Mouse (Mus musculus) lung, embryonic 14.5 days (tissue): ENCODE results near the gene Szt2. TPM values are rescaled to one million over a fixed set of nuclear protein-coding genes. Genes with fewer than 3 reads are reported as not detected.

ENCODE experiments used
- ATAC-seq: fragments of 200-750 bp; cut with Nextera tagmentation; 2 replicates; pipeline ENCODE4 v1.8.0; 2017; ENCODE audit warnings: mild to moderate bottlenecking, moderate TSS enrichment, moderate library complexity; ENCODE audit not compliant: insufficient read depth
- DNase-seq: peaks from one replicate; pipeline ENCODE4 v3.0.0-alpha.2; 2015
- H3K27ac ChIP-seq: fragments of 300-500 bp; sonication (generic); 2 replicates; pipeline ENCODE4 v1.5.1; 2014; ENCODE audit warnings: low read depth, mild to moderate bottlenecking, moderate library complexity
- H3K27me3 ChIP-seq: fragments of 300-500 bp; sonication (generic); 2 replicates; pipeline ENCODE4 v1.6.1; 2014; ENCODE audit warnings: low read length, control low read depth; ENCODE audit not compliant: insufficient read depth
- H3K36me3 ChIP-seq: fragments of 300-500 bp; sonication (generic); 2 replicates; pipeline ENCODE4 v1.6.1; 2014; ENCODE audit warnings: control low read depth; ENCODE audit not compliant: insufficient read depth
- H3K4me1 ChIP-seq: fragments of 300-500 bp; sonication (generic); 2 replicates; pipeline ENCODE4 v1.6.1; 2014; ENCODE audit warnings: antibody characterized with exemption, control low read depth; ENCODE audit not compliant: insufficient read depth
- H3K4me2 ChIP-seq: fragments of 300-500 bp; sonication (generic); 2 replicates; pipeline ENCODE4 v1.6.1; 2014; ENCODE audit warnings: mild to moderate bottlenecking
- H3K4me3 ChIP-seq: fragments of 300-500 bp; sonication (generic); 2 replicates; pipeline ENCODE4 v1.5.1; 2014; ENCODE audit warnings: low read depth, low read length
- H3K9ac ChIP-seq: fragments of 300-500 bp; sonication (generic); 2 replicates; pipeline ENCODE4 v1.6.1; 2014
- H3K9me3 ChIP-seq: fragments of 300-500 bp; sonication (generic); 2 replicates; pipeline ENCODE4 v1.6.1; 2016; ENCODE audit warnings: low read depth, low read length, control low read depth
- CTCF ChIP-seq: IDR thresholded peaks from 2 replicates; pipeline ENCODE4 v1.5.1; 2016; ENCODE audit warnings: antibody characterized with exemption, low read depth
- WGBS: fragments of 180-500 bp; shearing (Covaris S2); extraction: QIAGEN DNeasy Blood & Tissue Kit; methylation state at CpG from one replicate; pipeline ENCODE4 v1.1.7; 2014; 5-methylcytosine and 5-hydroxymethylcytosine counted together
- polyA plus RNA-seq: library from polyadenylated mRNA; unstranded; fragments of >200 nt; fragmentation: Nextera tagmentation; extraction: Ambion mirVana; gene quantifications from 2 replicates; pipeline ENCODE4 v1.2.1, GENCODE M21; 2014

The Szt2 gene
- polyA plus RNA-seq, 1 experiment from 2014 or later = 11.7 TPM

GRCm38 (mm10) chr4:118410871-118411270 lies 1.8 kb upstream of the Szt2 start:
- Histone ChIP-seq H3K36me3 (peaks cover 51% of the 10 kb centered on the region), H3K4me3 (no peak overlapping the region), H3K4me1 (peaks cover 5% of the 10 kb centered on the region; the same call in 1 of the 2 replicates), H3K9me3 (no peaks in the 10 kb centered on the region), H3K27me3 (no peaks in the 10 kb centered on the region), H3K27ac (no peak overlapping the region), H3K9ac (no peak overlapping the region), H3K4me2 (no peak overlapping the region)
- ATAC-seq (no peak), DNase-seq (no peak)
- 90% methylated on average over 5 of the region's 5 CpGs for WGBS
- TF ChIP-seq CTCF = no peak

- ATAC-seq = no peak
These were observed 6.4 kb downstream of the Szt2 start for GRCm38 (mm10) chr4:118402701-118403100.

GRCm38 (mm10) chr4:118401918-118402317 lies 7.2 kb downstream of the Szt2 start:
- Histone ChIP-seq H3K4me2 (no peak overlapping the region), H3K27ac (no peak overlapping the region), H3K27me3 (no peaks in the 10 kb centered on the region), H3K4me3 (no peak overlapping the region), H3K9ac (no peak overlapping the region), H3K9me3 (no peaks in the 10 kb centered on the region), H3K36me3 (peaks cover 73% of the 10 kb centered on the region), H3K4me1 (no peaks in the 10 kb centered on the region)
- 83% methylated on average over 5 of the region's 5 CpGs for WGBS
- no peak for TF ChIP-seq CTCF
- DNase-seq (no peak), ATAC-seq (no peak)

More at GRCm38 (mm10) chr4:118402701-118403100, 6.4 kb downstream of the Szt2 start:
- no peaks in the 10 kb centered on the region for H3K27me3 ChIP-seq
- H3K9me3 ChIP-seq = no peaks in the 10 kb centered on the region
- no peak for TF ChIP-seq CTCF
- no peak overlapping the region for H3K27ac ChIP-seq
- WGBS = 91% methylated on average over 12 of the region's 12 CpGs
- no peaks in the 10 kb centered on the region for H3K4me1 ChIP-seq
- DNase-seq = no peak
- H3K9ac ChIP-seq = no peak overlapping the region
- H3K4me2 ChIP-seq = no peak overlapping the region
- no peak overlapping the region for H3K4me3 ChIP-seq
- peaks cover 65% of the 10 kb centered on the region for H3K36me3 ChIP-seq

- Histone ChIP-seq H3K9me3 (no peaks in the 10 kb centered on the region), H3K9ac (no peak overlapping the region), H3K27ac (no peak overlapping the region), H3K4me1 (no peaks in the 10 kb centered on the region), H3K4me3 (no peak overlapping the region), H3K36me3 (peaks cover 78% of the 10 kb centered on the region), H3K4me2 (no peak overlapping the region), H3K27me3 (no peaks in the 10 kb centered on the region)
- DNase-seq (no peak), ATAC-seq (no peak)
- 89% methylated on average over 3 of the region's 3 CpGs for WGBS
- no peak for TF ChIP-seq CTCF
These were observed 7.7 kb downstream of the Szt2 start for GRCm38 (mm10) chr4:118401421-118401820.

GRCm38 (mm10) chr4:118398400-118398799 lies 10.7 kb downstream of the Szt2 start:
- peaks cover 79% of the 10 kb centered on the region for H3K36me3 ChIP-seq
- no peak for ATAC-seq
- H3K9me3 ChIP-seq = no peaks in the 10 kb centered on the region
- no peak overlapping the region for H3K4me2 ChIP-seq
- no peaks in the 10 kb centered on the region for H3K27me3 ChIP-seq
- no peak for TF ChIP-seq CTCF
- no peak overlapping the region for H3K9ac ChIP-seq
- 85% methylated on average over 6 of the region's 6 CpGs for WGBS
- DNase-seq = no peak
- no peak overlapping the region for H3K27ac ChIP-seq
- no peaks in the 10 kb centered on the region for H3K4me1 ChIP-seq
- H3K4me3 ChIP-seq = no peak overlapping the region

GRCm38 (mm10) chr4:118396433-118396832 lies 12.6 kb downstream of the Szt2 start:
- no peaks in the 10 kb centered on the region for H3K4me1 ChIP-seq
- no peaks in the 10 kb centered on the region for H3K27me3 ChIP-seq
- H3K4me2 ChIP-seq = no peak overlapping the region
- no peak for TF ChIP-seq CTCF
- H3K27ac ChIP-seq = no peak overlapping the region
- H3K9me3 ChIP-seq = no peaks in the 10 kb centered on the region
- 74% methylated on average over 3 of the region's 3 CpGs for WGBS
- H3K9ac ChIP-seq = no peak overlapping the region
- H3K36me3 ChIP-seq = peaks cover 79% of the 10 kb centered on the region
- no peak overlapping the region for H3K4me3 ChIP-seq
- DNase-seq = no peak
- no peak for ATAC-seq

- H3K4me3 ChIP-seq = no peak overlapping the region
- DNase-seq (peak; percentile 34), ATAC-seq (no peak)
- no peaks in the 10 kb centered on the region for H3K9me3 ChIP-seq
- H3K36me3 ChIP-seq = peaks cover 79% of the 10 kb centered on the region
- H3K4me1 ChIP-seq = no peaks in the 10 kb centered on the region
- 58% methylated on average over 4 of the region's 4 CpGs for WGBS
- TF ChIP-seq CTCF = no peak
- H3K4me2 ChIP-seq = no peak overlapping the region
- H3K9ac ChIP-seq = no peak overlapping the region
- H3K27ac ChIP-seq = 0 out of 2 replicates have a peak overlapping the region, but pooled peaks have one; percentile 25
- no peaks in the 10 kb centered on the region for H3K27me3 ChIP-seq
These were observed 13.8 kb downstream of the Szt2 start for GRCm38 (mm10) chr4:118395289-118395688.

- Histone ChIP-seq H3K4me3 (no peak overlapping the region), H3K27me3 (no peaks in the 10 kb centered on the region), H3K27ac (no peak overlapping the region), H3K9me3 (no peaks in the 10 kb centered on the region), H3K36me3 (peaks cover 79% of the 10 kb centered on the region), H3K9ac (no peak overlapping the region), H3K4me1 (no peaks in the 10 kb centered on the region), H3K4me2 (no peak overlapping the region)
- no peak for TF ChIP-seq CTCF
- 84% methylated on average over 6 of the region's 6 CpGs for WGBS
- no peak for DNase-seq
- ATAC-seq = no peak
These were observed 14.6 kb downstream of the Szt2 start for GRCm38 (mm10) chr4:118394505-118394904.
